Mouse (Mus musculus) small intestine, adult 2 months (tissue): ENCODE data around the gene Olfr142. TPM values are rescaled to one million over a fixed set of nuclear protein-coding genes. Genes with fewer than 3 reads are reported as not detected.
"Not testable (repeated sequence)": the region's sequence is repeated elsewhere in the genome, so short reads cannot be mapped to it uniquely, and the experiment has no call there.

Source experiments
- H3K27ac ChIP-seq: fragments of 200-500 bp; 2 replicates; pipeline ENCODE4 v1.5.1; 2012; ENCODE audit warnings: low read depth, low read length, control low read depth, inconsistent platforms; ENCODE audit not compliant: insufficient read depth
- H3K27me3 ChIP-seq: fragments of 200-500 bp; 2 replicates; pipeline ENCODE4 v1.6.1; 2012; ENCODE audit warnings: mild to moderate bottlenecking, moderate library complexity, low read length, inconsistent platforms; ENCODE audit not compliant: control insufficient read depth, insufficient read depth
- H3K36me3 ChIP-seq: fragments of 200-500 bp; 2 replicates; pipeline ENCODE4 v1.6.1; 2012; ENCODE audit warnings: mild to moderate bottlenecking, low read length, control low read depth, inconsistent platforms; ENCODE audit not compliant: control insufficient read depth, insufficient read depth
- H3K4me1 ChIP-seq: fragments of 200-500 bp; 2 replicates; pipeline ENCODE4 v1.6.1; 2012; ENCODE audit warnings: low read length, inconsistent platforms, mixed read lengths; ENCODE audit not compliant: control insufficient read depth, insufficient read depth, insufficient read length
- H3K4me3 ChIP-seq: fragments of 200-500 bp; 2 replicates; pipeline ENCODE4 v1.5.1; 2012; ENCODE audit warnings: low read depth, mild to moderate bottlenecking, control low read depth, inconsistent platforms, low read length, moderate library complexity
- CTCF ChIP-seq: fragments of 200-500 bp; IDR thresholded peaks from 2 replicates; pipeline ENCODE4 v1.5.1; 2012; ENCODE audit warnings: low read depth, mild to moderate bottlenecking, control low read depth, inconsistent platforms, low read length, moderate library complexity, mixed read lengths; ENCODE audit not compliant: insufficient replicate concordance, insufficient read length; ENCODE audit errors: extremely low read depth
- POLR2A ChIP-seq: fragments of 200-500 bp; IDR thresholded peaks from 2 replicates; pipeline ENCODE4 v1.6.1; 2012; ENCODE audit warnings: low read depth, mild to moderate bottlenecking, control low read depth, inconsistent platforms, low read length, moderate library complexity
- WGBS: fragments of 180-500 bp; shearing (Covaris S2); methylation state at CpG from one replicate; pipeline ENCODE4 v1.1.7; 2018; 5-methylcytosine and 5-hydroxymethylcytosine counted together
- polyA plus RNA-seq: library from polyadenylated mRNA; depleted of rRNA; stranded (reverse); fragments of >200 nt; gene quantifications from 2 replicates; pipeline ENCODE4 v1.2.3, GENCODE M21; 2012; rRNA removed

Gene Olfr142
- polyA plus RNA-seq = not detected in 2 replicates

DNA sequence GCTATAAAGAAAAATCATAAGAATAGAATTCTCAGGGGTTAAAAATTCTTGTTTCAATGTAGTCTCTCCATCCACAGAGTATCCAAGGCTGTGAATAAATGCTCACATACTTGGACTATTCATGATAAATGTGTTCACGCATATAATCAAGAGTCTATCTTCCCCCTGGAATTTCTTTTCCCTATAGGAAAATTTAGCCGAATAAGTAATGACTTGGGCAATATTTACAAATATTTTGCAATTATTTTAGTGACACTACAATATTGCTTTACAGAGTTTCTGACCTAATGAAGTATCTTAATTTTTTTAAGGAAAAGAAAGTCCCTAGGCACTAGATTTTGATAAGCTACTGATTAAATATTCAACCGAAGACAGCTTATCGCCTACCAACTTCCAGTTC lies at the start of gene Olfr142:
Gene Olfr142 (minus strand): TSS at position 101 of the 400 bp plus-strand sequence.
- 92% methylated on average over 4 of the region's 4 CpGs for WGBS
- Histone ChIP-seq H3K27me3 (no peaks in the 10 kb centered on the region), H3K36me3 (no peaks in the 10 kb centered on the region), H3K4me3 (no peak within 1 kb of the TSS), H3K4me1 (no peaks in the 10 kb centered on the region), H3K27ac (no peak within 1 kb of the TSS)
- TF ChIP-seq POLR2A = no peak
- no peak for TF ChIP-seq CTCF

DNA sequence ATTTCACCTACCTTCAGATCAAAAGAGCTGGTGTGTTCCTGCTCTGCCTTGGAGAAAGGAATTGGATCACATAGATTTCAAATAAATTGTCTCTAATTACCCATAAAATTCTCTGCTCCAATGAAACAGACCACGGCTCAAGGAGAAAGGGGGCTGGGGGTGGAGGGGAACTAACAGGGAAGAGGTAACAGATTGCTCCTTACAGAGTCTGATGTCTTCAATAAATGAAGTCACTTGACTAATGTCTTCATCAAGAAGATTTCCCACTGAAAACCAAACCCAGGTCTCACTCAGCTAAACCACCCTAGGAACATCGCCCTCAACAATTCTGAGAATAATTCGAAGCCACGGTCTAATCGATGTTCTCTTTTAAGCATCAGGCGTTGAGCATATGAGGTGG lies 35.3 kb upstream of the Olfr142 start, which contains the start of gene Olfr1272:
Gene Olfr1272 (minus strand): TSS at position 101 of the 400 bp plus-strand sequence.
- no peak for TF ChIP-seq POLR2A
- Histone ChIP-seq H3K4me3 (no peak within 1 kb of the TSS), H3K36me3 (no peaks in the 10 kb centered on the region), H3K4me1 (no peaks in the 10 kb centered on the region), H3K27me3 (no peaks in the 10 kb centered on the region), H3K27ac (no peak within 1 kb of the TSS)
- WGBS = 92% methylated on average over 6 of the region's 6 CpGs

DNA sequence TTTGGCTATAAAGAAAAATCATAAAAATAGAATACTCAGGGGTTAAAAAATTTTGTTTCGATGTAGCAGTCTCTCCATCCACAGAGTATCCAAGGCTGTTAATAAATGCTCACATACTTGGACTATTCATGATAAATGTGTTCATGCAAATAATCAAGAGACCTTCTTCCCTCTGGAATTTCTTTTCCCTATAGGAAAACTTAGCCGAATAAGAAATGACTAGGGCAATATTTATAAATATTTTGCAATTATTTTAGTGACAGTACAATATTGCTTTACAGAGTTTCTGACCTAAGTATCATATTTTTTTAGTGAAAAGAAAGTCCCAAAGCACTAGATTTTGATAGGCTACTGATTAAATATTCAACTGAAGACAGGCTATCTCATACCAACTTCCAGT lies 13.5 kb upstream of the Olfr142 start, which contains the start of gene Olfr1271:
Gene Olfr1271 (minus strand): TSS at position 101 of the 400 bp plus-strand sequence.
- H3K36me3 ChIP-seq = no peaks in the 10 kb centered on the region
- no peak within 1 kb of the TSS for H3K27ac ChIP-seq
- no peaks in the 10 kb centered on the region for H3K27me3 ChIP-seq
- no peaks in the 10 kb centered on the region for H3K4me1 ChIP-seq
- TF ChIP-seq CTCF = no peak
- no peak for TF ChIP-seq POLR2A
- no peak within 1 kb of the TSS for H3K4me3 ChIP-seq
- 82% methylated on average over 2 of the region's 2 CpGs for WGBS

DNA sequence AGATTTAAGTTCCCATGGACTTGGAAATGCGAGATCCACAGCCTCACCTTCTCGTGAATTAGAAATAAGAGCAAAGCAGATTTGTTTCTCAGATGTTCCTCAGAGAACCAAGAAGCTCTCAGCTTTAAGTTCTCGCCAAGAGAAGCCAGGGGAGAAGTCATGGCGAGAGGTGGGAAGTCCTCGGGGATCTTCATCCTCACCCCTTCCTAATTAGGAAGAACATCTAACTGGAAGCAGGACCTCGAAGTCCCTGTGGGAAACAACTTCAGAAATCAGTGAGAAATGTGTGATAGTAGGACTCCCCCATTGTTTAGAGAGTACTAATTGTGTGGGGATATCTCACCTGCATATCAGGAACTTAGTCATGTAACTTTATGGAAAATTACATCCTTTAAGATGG lies 33.0 kb downstream of the Olfr142 start, which contains the start of gene Olfr1506:
Gene Olfr1506 (minus strand): TSS at position 101 of the 400 bp plus-strand sequence.
- H3K36me3 ChIP-seq, H3K27ac ChIP-seq, H3K4me1 ChIP-seq, H3K27me3 ChIP-seq, H3K4me3 ChIP-seq: not testable (repeated sequence)
- WGBS = no CpG with 5 or more reads among the region's 6 CpGs

Other genes starting within 250 kb of the Olfr142 start
- gene Olfr1263, start 245.5 kb downstream of the Olfr142 start, polyA plus RNA-seq = not detected in 2 replicates
- gene Olfr1264, start 232.0 kb downstream of the Olfr142 start, polyA plus RNA-seq = not detected in 2 replicates
- not detected in 2 replicates for gene Olfr1265, start 222.3 kb downstream of the Olfr142 start, polyA plus RNA-seq
- not detected in 2 replicates for gene Olfr140, start 194.0 kb downstream of the Olfr142 start, polyA plus RNA-seq
- gene Olfr1269, start 136.2 kb downstream of the Olfr142 start, polyA plus RNA-seq = not detected in 2 replicates
- gene Olfr32, start 115.3 kb downstream of the Olfr142 start, polyA plus RNA-seq = not detected in 2 replicates
- not detected in 2 replicates for gene Olfr1270, start 104.5 kb downstream of the Olfr142 start, polyA plus RNA-seq
- gene Olfr1506, start 33.1 kb downstream of the Olfr142 start, polyA plus RNA-seq = not detected in 2 replicates
- gene Olfr1271, start 13.4 kb upstream of the Olfr142 start, polyA plus RNA-seq = not detected in 2 replicates
- not detected in 2 replicates for gene Olfr1272, start 35.2 kb upstream of the Olfr142 start, polyA plus RNA-seq
- not detected in 2 replicates for gene Gm13769, start 64.6 kb upstream of the Olfr142 start, polyA plus RNA-seq
- not detected in 2 replicates for gene Olfr1274-ps, start 141.1 kb upstream of the Olfr142 start, polyA plus RNA-seq